Mouse (Mus musculus): ENCODE data around the gene Zfp36l3. TPM values are rescaled to one million over a fixed set of nuclear protein-coding genes. Genes with fewer than 3 reads are reported as not detected.

Zfp36l3 gene
- polyA plus RNA-seq (2012; rRNA removed) = 0.01 TPM in 1 of 2 replicates, not detected in the other

GRCm38 (mm10) chrX:53776276-53776675 is at the start of gene Zfp36l3:
TSS of gene Zfp36l3 (minus strand) at chrX:53776394.

GRCm38 (mm10) chrX:53797519-53797918 is 21.3 kb upstream of the Zfp36l3 start, which contains the start of gene Xlr:
TSS of gene Xlr (minus strand) at chrX:53797706.

GRCm38 (mm10) chrX:53757736-53758135 is 18.5 kb downstream of the Zfp36l3 start, which contains the start of gene 1700013H16Rik:
TSS of gene 1700013H16Rik (minus strand) at chrX:53757831.

GRCm38 (mm10) chrX:53724596-53724995 is 51.6 kb downstream of the Zfp36l3 start, which contains the start of gene 4930502E18Rik:
TSS of gene 4930502E18Rik (plus strand) at chrX:53724826.

Other genes starting within 250 kb of the Zfp36l3 start
- 2.4 and 3.2 TPM in 2 replicates for gene Rtl8c, start 168.4 kb downstream of the Zfp36l3 start, polyA plus RNA-seq (2012; rRNA removed)
- gene Gm14597, start 167.4 kb downstream of the Zfp36l3 start, polyA plus RNA-seq (2012; rRNA removed) = not detected in 2 replicates
- 10.1 and 10.8 TPM in 2 replicates for gene Rtl8a, start 132.7 kb downstream of the Zfp36l3 start, polyA plus RNA-seq (2012; rRNA removed)
- gene Rtl8b, start 106.0 kb downstream of the Zfp36l3 start, polyA plus RNA-seq (2012; rRNA removed) = 12.6 and 13.7 TPM in 2 replicates
- 0.07 TPM in 2 replicates for gene 4930502E18Rik, start 51.6 kb downstream of the Zfp36l3 start, polyA plus RNA-seq (2012; rRNA removed)
- gene 1700013H16Rik, start 18.6 kb downstream of the Zfp36l3 start, polyA plus RNA-seq (2012; rRNA removed) = not detected in 2 replicates
- 1.3 TPM in 2 replicates for gene Xlr, start 21.3 kb upstream of the Zfp36l3 start, polyA plus RNA-seq (2012; rRNA removed)